Mouse (Mus musculus): ENCODE data around the gene Tmem200b. TPM values are rescaled to one million over a fixed set of nuclear protein-coding genes. Genes with fewer than 3 reads are reported as not detected.

The Tmem200b gene
- not detected for polyA plus RNA-seq (2014; fragmentation: Illumina TruSeq; extraction: RNeasy Lipid Tissue Mini Kit (QIAGEN cat#74804); ENCODE audit: low replicate concordance)

GRCm38 (mm10) chr4:131921461-131922346, at the start of gene Tmem200b:
Gene Tmem200b (plus strand): TSS chr4:131921771.

DNA sequence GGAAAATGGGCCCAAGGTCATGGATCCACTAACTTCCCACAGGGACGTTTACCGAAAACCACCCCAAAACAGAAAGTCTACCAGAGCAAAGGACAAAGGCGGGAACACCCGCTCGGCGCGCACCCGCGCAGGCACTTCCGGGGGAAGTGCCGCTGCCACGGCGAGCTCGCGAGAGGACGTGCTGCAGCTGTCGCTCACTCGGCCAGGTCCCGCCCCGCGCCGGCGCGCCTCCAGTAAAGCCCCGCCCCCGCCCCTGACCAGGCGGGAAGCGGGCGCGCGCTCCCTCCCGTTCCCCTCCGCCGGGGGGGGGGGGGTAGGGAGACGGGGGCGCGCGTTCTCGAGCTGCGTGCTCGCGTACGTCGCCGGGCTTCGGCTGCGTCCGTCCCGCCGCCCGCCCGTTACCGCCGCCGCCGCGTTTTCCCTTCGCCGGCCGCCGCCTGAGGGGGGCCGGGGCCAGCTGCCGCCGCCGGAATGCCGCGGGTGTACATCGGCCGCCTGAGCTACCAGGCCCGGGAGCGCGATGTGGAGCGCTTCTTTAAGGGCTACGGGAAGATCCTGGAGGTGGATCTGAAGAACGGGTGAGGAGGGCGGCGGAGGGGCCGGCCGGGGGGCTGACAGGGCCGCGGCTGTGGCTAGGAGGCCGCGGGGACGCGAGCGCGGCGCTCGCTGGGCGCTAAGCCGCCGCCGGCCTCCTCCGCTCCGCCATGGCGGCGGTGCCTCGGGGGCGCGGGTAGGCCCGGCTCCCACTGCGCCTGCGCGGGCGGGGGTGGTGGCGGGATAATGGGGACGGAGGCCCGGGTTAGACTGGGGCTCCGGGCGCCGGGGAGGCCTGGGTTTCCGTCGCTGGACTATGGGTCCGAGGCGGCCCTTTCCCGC, 48.0 kb upstream of the Tmem200b start, which contains the start of gene Srsf4:
TSS of gene Srsf4 (plus strand) at position 325 of the 876 bp plus-strand sequence.

Other genes starting within 250 kb of the Tmem200b start
- gene Ptpru, start 83.5 kb upstream of the Tmem200b start, polyA plus RNA-seq (2014; fragmentation: Illumina TruSeq; extraction: RNeasy Lipid Tissue Mini Kit (QIAGEN cat#74804); ENCODE audit: low replicate concordance), result 3.7 TPM
- gene Mecr, start 78.3 kb upstream of the Tmem200b start, polyA plus RNA-seq (2014; fragmentation: Illumina TruSeq; extraction: RNeasy Lipid Tissue Mini Kit (QIAGEN cat#74804); ENCODE audit: low replicate concordance), result 1.6 TPM
- 11.6 TPM for gene Srsf4, start 48.2 kb upstream of the Tmem200b start, polyA plus RNA-seq (2014; fragmentation: Illumina TruSeq; extraction: RNeasy Lipid Tissue Mini Kit (QIAGEN cat#74804); ENCODE audit: low replicate concordance)
- not detected for gene Gm10300, start 152.9 kb downstream of the Tmem200b start, polyA plus RNA-seq (2014; fragmentation: Illumina TruSeq; extraction: RNeasy Lipid Tissue Mini Kit (QIAGEN cat#74804); ENCODE audit: low replicate concordance)
- gene Epb41, start 153.6 kb downstream of the Tmem200b start, polyA plus RNA-seq (2014; fragmentation: Illumina TruSeq; extraction: RNeasy Lipid Tissue Mini Kit (QIAGEN cat#74804); ENCODE audit: low replicate concordance), result 33.1 TPM
- gene Oprd1, start 222.7 kb downstream of the Tmem200b start, polyA plus RNA-seq (2014; fragmentation: Illumina TruSeq; extraction: RNeasy Lipid Tissue Mini Kit (QIAGEN cat#74804); ENCODE audit: low replicate concordance), result not detected